Mouse (Mus musculus) large intestine, adult 2 months (tissue): ENCODE measurements around the gene Skap1. TPM values are rescaled to one million over a fixed set of nuclear protein-coding genes. Genes with fewer than 3 reads are reported as not detected.
A peak's percentile ranks its signal among the peaks of the same experiment; 100 is the strongest.

ENCODE experiments used
- DNase-seq: peaks from one replicate; pipeline ENCODE4 v3.0.0-alpha.2; 2012; ENCODE audit warnings: low read depth, low spot score
- WGBS: fragments of 180-500 bp; shearing (Covaris S2); methylation state at CpG from one replicate; pipeline ENCODE4 v1.1.7; 2018; 5-methylcytosine and 5-hydroxymethylcytosine counted together
- polyA plus RNA-seq: library from polyadenylated mRNA; depleted of rRNA; stranded (reverse); fragments of >200 nt; gene quantifications from 2 replicates; pipeline ENCODE4 v1.2.3, GENCODE M21; 2012; rRNA removed

Gene Skap1
- 3.7 and 4.3 TPM in 2 replicates for polyA plus RNA-seq

- no peak for DNase-seq
- 6% methylated on average over 33 of the region's 42 CpGs for WGBS
Observed at GRCm38 (mm10) chr11:96463986-96464715, at the start of gene Skap1. Gene Skap1, plus strand, starts transcription at chr11:96464593.

DNA sequence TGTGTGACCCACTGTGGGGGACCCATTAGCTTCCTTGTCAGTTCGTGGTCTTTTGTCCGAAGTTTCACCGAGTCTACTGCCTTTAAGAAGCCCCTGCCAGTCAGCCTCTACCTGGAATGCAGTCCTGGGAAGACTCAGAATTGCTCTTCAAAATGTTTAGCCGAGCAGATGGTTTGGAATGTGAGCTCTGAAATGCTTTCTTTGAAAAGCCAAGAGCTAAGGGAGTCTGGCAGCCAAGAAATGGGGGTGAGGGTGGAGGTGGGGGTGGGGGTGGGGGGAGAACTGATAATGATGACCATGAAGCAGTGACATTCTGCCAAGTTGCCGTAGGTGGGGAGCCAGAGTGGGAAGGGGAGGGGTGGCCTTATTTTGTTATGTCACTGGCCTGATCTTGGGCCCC lies 43.3 kb upstream of the Skap1 start:
- 40% methylated on average over 5 of the region's 5 CpGs for WGBS
- DNase-seq, result no peak

DNA sequence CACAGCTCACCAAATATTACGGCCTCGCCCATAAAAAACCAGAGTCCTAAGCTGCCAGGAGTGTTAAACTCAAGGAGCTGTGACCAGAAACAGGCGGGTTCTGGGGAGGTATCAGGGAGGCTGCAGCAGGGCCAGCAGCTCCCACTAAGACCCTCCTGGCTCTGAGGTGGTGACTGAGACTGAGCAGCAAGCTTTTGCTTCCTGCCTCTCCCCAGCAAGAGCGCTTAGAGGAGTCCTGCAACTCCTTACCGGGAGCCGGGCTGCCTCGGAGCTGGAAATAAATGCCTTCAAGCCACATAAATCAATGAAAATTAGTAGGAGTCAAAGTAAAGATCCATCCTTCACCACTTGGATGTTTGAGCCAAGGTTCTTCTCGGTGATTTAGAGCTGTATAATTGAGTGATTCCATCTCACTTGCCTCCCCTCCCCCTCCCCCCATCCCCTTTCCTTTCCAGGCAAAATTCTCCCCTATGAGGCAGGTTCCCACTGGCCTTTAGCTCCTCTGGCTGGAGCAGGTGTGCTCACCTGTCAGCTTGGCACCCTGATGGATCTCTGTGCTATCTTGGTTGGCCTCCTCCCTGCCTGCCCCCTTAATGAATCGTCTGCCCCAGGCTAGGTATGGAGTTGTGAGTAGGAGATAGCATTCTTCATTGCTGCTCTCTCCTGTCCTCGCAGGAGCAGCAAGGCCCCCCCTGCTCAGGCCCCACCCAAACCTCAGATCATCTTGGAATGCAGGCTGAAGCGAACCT lies 42.7 kb upstream of the Skap1 start:
- DNase-seq, result no peak
- 36% methylated on average over 11 of the region's 11 CpGs for WGBS

GRCm38 (mm10) chr11:96425193-96425592 lies 39.2 kb upstream of the Skap1 start:
- 96% methylated on average over 6 of the region's 6 CpGs for WGBS
- DNase-seq, result no peak

- DNase-seq, result no peak
- 31% methylated on average over 6 of the region's 6 CpGs for WGBS
Observed at GRCm38 (mm10) chr11:96426191-96426590, 38.2 kb upstream of the Skap1 start.

GRCm38 (mm10) chr11:96426805-96427204 lies 37.6 kb upstream of the Skap1 start:
- WGBS, result 52% methylated on average over 2 of the region's 2 CpGs
- no peak for DNase-seq

- WGBS, result 42% methylated on average over 2 of the region's 2 CpGs
- DNase-seq, result no peak
Observed at GRCm38 (mm10) chr11:96429062-96429461, 35.3 kb upstream of the Skap1 start.

DNA sequence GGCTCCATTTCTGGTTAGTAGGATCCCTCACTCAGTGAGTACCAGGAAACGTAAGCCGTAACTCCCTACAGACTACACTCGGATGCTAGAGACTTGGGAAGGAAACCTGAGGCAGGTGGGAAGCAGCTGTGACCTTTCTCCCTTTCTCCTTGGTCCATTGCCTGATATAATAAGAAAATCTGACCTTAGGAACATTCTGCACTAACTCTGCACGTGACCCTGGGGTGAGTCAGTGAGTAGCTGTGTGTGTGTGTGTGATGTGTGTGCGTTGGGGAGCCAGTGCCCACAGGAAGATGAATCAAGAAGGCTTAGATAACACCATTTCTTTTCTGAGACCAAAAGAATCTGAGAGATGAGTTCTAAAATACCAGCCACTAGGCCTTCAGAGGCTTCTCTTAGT lies 34.5 kb upstream of the Skap1 start:
- 82% methylated on average over 5 of the region's 5 CpGs for WGBS
- DNase-seq, result no peak

- no peak for DNase-seq
Observed at GRCm38 (mm10) chr11:96431871-96432270, 32.5 kb upstream of the Skap1 start.

GRCm38 (mm10) chr11:96434888-96435287 lies 29.5 kb upstream of the Skap1 start:
- no peak for DNase-seq
- 66% methylated on average over 6 of the region's 6 CpGs for WGBS

More at GRCm38 (mm10) chr11:96431871-96432270, 32.5 kb upstream of the Skap1 start:
- WGBS, result 44% methylated on average over 9 of the region's 9 CpGs

DNA sequence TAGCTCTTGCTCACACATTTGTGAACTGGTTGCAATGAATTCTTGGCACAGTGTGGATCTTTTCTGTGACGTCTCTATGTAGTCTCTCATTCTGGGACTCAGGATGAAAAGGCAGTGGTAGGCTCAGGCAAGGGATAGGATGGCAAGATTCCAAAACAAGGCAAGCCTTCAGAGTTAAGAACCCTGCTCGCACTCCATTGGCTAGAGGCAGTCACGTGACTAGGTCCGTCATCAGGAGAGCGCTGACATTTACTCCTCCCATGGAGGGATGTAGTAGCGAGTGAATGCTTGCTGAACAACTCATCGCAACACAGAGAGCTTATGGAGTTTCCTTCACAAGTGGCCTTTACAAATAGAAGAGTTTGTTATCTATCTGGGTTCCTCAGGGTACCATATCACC lies 27.9 kb upstream of the Skap1 start:
- WGBS, result 72% methylated on average over 7 of the region's 7 CpGs
- no peak for DNase-seq

- DNase-seq, result peak; percentile 27
- WGBS, result 5% methylated on average over 7 of the region's 7 CpGs
Observed at GRCm38 (mm10) chr11:96438787-96439186, 25.6 kb upstream of the Skap1 start.

- no peak for DNase-seq
- 34% methylated on average over 12 of the region's 12 CpGs for WGBS
Observed at GRCm38 (mm10) chr11:96441546-96442185, 22.7 kb upstream of the Skap1 start.

- no peak for DNase-seq
- 70% methylated on average over 5 of the region's 5 CpGs for WGBS
Observed at GRCm38 (mm10) chr11:96442468-96442867, 21.9 kb upstream of the Skap1 start.

- no peak for DNase-seq
- 70% methylated on average over 24 of the region's 24 CpGs for WGBS
Observed at GRCm38 (mm10) chr11:96447931-96448330, 16.5 kb upstream of the Skap1 start.

DNA sequence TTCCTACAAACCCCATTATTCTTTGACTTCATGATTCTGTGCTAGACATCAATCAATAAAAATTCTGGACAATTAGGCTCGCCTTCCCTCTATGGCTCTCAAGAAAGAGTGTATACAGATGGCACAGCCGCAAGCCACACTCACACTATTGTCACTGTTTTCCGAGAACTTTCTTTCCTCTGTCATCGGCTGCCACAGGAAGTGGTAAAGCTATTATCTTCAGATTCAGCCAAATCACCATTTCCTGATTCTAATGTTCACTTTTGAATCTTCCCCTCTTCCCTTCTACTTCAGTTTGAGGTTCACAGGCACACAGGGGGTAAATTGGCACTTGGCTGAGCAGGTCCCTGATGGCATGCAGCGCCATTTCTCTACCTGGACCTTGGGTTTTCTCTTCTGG lies 9.3 kb upstream of the Skap1 start:
- WGBS, result 74% methylated on average over 5 of the region's 5 CpGs
- DNase-seq, result no peak

DNA sequence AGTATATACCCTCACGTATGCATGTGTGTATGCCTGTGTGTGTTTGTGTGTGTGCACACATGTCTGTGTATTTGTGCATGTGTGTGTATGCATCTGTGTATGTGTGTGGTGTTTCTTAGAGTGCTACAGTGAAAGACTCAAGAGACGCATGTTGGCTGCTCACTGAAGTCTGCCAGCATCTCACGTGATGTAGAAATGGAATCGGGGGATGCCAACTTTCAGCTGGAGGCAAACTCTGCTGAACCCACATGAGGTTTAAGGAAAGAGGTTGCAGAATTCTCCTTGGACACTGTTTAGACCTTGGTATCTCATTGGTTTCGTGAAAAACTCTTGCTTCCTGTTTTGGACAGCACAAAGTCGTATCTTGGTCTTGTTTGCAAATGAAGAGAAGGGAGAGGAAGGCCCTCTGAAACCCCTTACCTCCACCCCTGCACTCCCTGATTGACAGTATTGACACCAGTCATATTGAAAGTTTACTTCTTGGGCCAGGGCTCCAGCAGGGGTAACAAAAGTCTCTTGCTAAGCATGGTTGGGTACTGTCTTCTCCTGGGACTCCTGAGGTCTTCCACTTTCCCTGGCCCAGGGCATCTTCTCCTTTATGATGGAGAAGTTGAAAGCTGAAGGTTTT lies 8.6 kb upstream of the Skap1 start:
- WGBS, result 79% methylated on average over 6 of the region's 6 CpGs
- no peak for DNase-seq

DNA sequence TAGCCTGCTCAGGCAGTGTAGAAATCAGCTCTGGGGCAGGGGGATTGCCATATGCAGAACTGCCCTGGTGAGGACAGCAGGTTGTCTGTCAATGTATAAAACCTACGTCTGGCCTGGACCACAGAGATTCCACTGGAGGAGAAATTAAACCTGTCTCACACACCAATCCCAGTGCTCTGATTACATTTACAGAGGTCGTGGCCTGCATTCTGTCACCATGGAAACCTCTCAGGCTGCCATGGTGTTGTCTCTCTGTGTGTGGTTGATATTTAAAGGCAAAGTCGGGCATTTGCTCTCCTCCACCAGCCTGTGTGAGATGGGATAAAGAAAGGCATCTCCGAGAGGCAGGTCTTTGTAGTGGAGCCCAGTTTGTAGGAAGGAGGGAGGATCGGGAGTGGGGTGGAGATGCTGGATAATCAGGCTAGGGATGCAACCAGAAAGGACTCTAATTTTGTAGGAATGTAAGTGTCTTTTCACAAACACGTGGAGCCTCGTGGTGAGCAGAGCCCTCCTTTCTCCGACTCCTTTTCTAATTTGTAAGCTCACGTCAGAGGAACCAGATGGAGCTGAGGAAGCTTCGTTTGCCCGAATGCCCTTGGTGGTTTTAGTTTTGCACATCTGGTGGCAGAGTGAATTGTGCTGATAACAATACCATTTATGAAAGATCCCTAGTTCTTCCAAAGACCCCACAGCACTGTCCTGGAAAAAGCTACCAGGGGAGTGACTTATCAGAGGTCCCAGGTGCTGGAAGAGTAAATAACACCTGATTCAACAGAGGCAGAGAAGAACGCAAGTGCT lies 7.7 kb upstream of the Skap1 start:
- no peak for DNase-seq
- 28% methylated on average over 12 of the region's 12 CpGs for WGBS

- 58% methylated on average over 4 of the region's 4 CpGs for WGBS
- no peak for DNase-seq
Observed at GRCm38 (mm10) chr11:96461766-96462165, 2.6 kb upstream of the Skap1 start.
